Mouse (Mus musculus): ENCODE measurements around the gene Asl. TPM values are rescaled to one million over a fixed set of nuclear protein-coding genes. Genes with fewer than 3 reads are reported as not detected.

The Asl gene
- total RNA-seq, 2 experiments from 2014 or later, result 8.4 to 9.1 TPM

- intact Hi-C loops (cut with DNase I), result no loop called here
- no peak for DNase-seq
Observed at GRCm38 (mm10) chr5:129966448-129966847, 62.6 kb downstream of the Asl start.

GRCm38 (mm10) chr5:129963224-129963623, 65.8 kb downstream of the Asl start:
- intact Hi-C loops (cut with DNase I), result no loop called here

More at GRCm38 (mm10) chr5:129963224-129963623, 65.8 kb downstream of the Asl start:
- no peak for DNase-seq

Other genes with a start within 250 kb of the Asl start
- gene Psph, start 241.8 kb downstream of the Asl start, total RNA-seq (2021), result 10 to 100 TPM in 1 of 2 experiments, 1 to 10 TPM in 1; 7.8 to 12.9 TPM
- gene Sumf2, start 182.3 kb downstream of the Asl start, total RNA-seq (2021), result 1 to 10 TPM; 8.8 to 8.9 TPM
- gene Chchd2, start 141.8 kb downstream of the Asl start, total RNA-seq (2021), result 1,000 to 10,000 TPM; 1,104 TPM
- under 1 TPM; 0.39 to 0.51 TPM for gene Zbed5, start 133.5 kb downstream of the Asl start, total RNA-seq (2021)
- gene Phkg1, start 130.7 kb downstream of the Asl start, total RNA-seq (2021), result 10 to 100 TPM; 17.3 to 19.8 TPM
- gene Nupr1l, start 120.7 kb downstream of the Asl start, total RNA-seq (2021), result under 1 TPM; 0.58 to 0.98 TPM
- 10 to 100 TPM; 16.4 to 18.4 TPM for gene Vkorc1l1, start 87.3 kb downstream of the Asl start, total RNA-seq (2021)
- 10 to 100 TPM; 13.3 to 15.6 TPM for gene Gusb, start 26.2 kb downstream of the Asl start, total RNA-seq (2021)
- 10 to 100 TPM; 14.2 to 14.4 TPM for gene Crcp, start within 50 bp of the Asl start, total RNA-seq (2021)
- gene Tpst1, start 44.1 kb upstream of the Asl start, total RNA-seq (2021), result 10 to 100 TPM; 12.0 to 12.8 TPM
- gene Kctd7, start 115.6 kb upstream of the Asl start, total RNA-seq (2021), result 1 to 10 TPM; 1.8 to 2.9 TPM
- gene Rabgef1, start 142.6 kb upstream of the Asl start, total RNA-seq (2021), result 10 to 100 TPM; 20.6 to 21.2 TPM
- 10 to 100 TPM; 34.4 to 38.5 TPM for gene Tmem248, start 187.8 kb upstream of the Asl start, total RNA-seq (2021)
- gene Sbds, start 226.3 kb upstream of the Asl start, total RNA-seq (2021), result 10 to 100 TPM; 47.1 to 49.6 TPM
- 10 to 100 TPM in 1 of 2 experiments, 1 to 10 TPM in 1; 8.6 to 10.2 TPM for gene Tyw1, start 226.4 kb upstream of the Asl start, total RNA-seq (2021)

Data from heart, postnatal 36 days (tissue).